Mouse (Mus musculus) heart, adult 10 weeks (tissue): Measurements from ENCODE around the gene Olfr91. TPM values are rescaled to one million over a fixed set of nuclear protein-coding genes. Genes with fewer than 3 reads are reported as not detected.

Experiments used
- polyA plus RNA-seq: library from polyadenylated mRNA; stranded (reverse); fragments of 350-450 nt; fragmentation: Illumina TruSeq; extraction: RNeasy Lipid Tissue Mini Kit (QIAGEN cat#74804); gene quantifications from one replicate; pipeline ENCODE4 v1.2.3, GENCODE M21; 2014; ENCODE audit warnings: low read depth, low replicate concordance

Gene Olfr91
- polyA plus RNA-seq: not detected

GRCm38 (mm10) chr17:37098178-37098577 is at the start of gene Olfr91:
TSS of gene Olfr91 (minus strand) at chr17:37098278.

GRCm38 (mm10) chr17:37119988-37120387 is 21.9 kb upstream of the Olfr91 start, which contains the start of gene Olfr92:
TSS of gene Olfr92 (minus strand) at chr17:37120088.

GRCm38 (mm10) chr17:37088399-37088798 is 9.7 kb downstream of the Olfr91 start, which contains the start of gene Olfr90:
TSS of gene Olfr90 (minus strand) at chr17:37088499.

GRCm38 (mm10) chr17:37045611-37046311 is 52.3 kb downstream of the Olfr91 start, which contains the start of gene Gabbr1:
TSS of gene Gabbr1 (plus strand) at chr17:37045966.

Other genes starting within 250 kb of the Olfr91 start
- gene Trim15, start 231.1 kb downstream of the Olfr91 start, polyA plus RNA-seq: not detected
- gene Trim10, start 228.7 kb downstream of the Olfr91 start, polyA plus RNA-seq: 0.18 TPM
- 0.29 TPM for gene Trim40, start 208.2 kb downstream of the Olfr91 start, polyA plus RNA-seq
- not detected for gene Trim31, start 200.2 kb downstream of the Olfr91 start, polyA plus RNA-seq
- 0.52 TPM for gene Rnf39, start 155.4 kb downstream of the Olfr91 start, polyA plus RNA-seq
- gene Ppp1r11, start 146.5 kb downstream of the Olfr91 start, polyA plus RNA-seq: 96.5 TPM
- gene Znrd1, start 139.7 kb downstream of the Olfr91 start, polyA plus RNA-seq: 44.0 TPM
- 29.8 TPM for gene Znrd1as, start 139.7 kb downstream of the Olfr91 start, polyA plus RNA-seq
- gene 2410137M14Rik, start 117.0 kb downstream of the Olfr91 start, polyA plus RNA-seq: 1.2 TPM
- 0.55 TPM for gene H2-M5, start 108.7 kb downstream of the Olfr91 start, polyA plus RNA-seq
- gene Zfp57, start 97.1 kb downstream of the Olfr91 start, polyA plus RNA-seq: 3.7 TPM
- gene Mog, start 74.9 kb downstream of the Olfr91 start, polyA plus RNA-seq: not detected
- 13.1 TPM for gene Gabbr1, start 52.3 kb downstream of the Olfr91 start, polyA plus RNA-seq
- not detected for gene Olfr90, start 9.8 kb downstream of the Olfr91 start, polyA plus RNA-seq
- gene Olfr92, start 21.8 kb upstream of the Olfr91 start, polyA plus RNA-seq: not detected
- gene Olfr93, start 63.2 kb upstream of the Olfr91 start, polyA plus RNA-seq: not detected
- gene Ubd, start 95.6 kb upstream of the Olfr91 start, polyA plus RNA-seq: not detected
- gene Olfr94, start 102.7 kb upstream of the Olfr91 start, polyA plus RNA-seq: not detected
- not detected for gene Olfr95, start 114.8 kb upstream of the Olfr91 start, polyA plus RNA-seq
- not detected for gene Olfr96, start 121.9 kb upstream of the Olfr91 start, polyA plus RNA-seq
- not detected for gene Olfr97, start 139.1 kb upstream of the Olfr91 start, polyA plus RNA-seq
- not detected for gene Olfr98, start 165.5 kb upstream of the Olfr91 start, polyA plus RNA-seq
- gene H2-M3, start 171.9 kb upstream of the Olfr91 start, polyA plus RNA-seq: 6.0 TPM
- not detected for gene Olfr99, start 185.2 kb upstream of the Olfr91 start, polyA plus RNA-seq
- gene Olfr101, start 206.0 kb upstream of the Olfr91 start, polyA plus RNA-seq: not detected
- gene Olfr102, start 218.8 kb upstream of the Olfr91 start, polyA plus RNA-seq: not detected
- not detected for gene Olfr103, start 241.4 kb upstream of the Olfr91 start, polyA plus RNA-seq